In genomic region chr13:46531676-46532075, GRCm38 (mm10) we compare ENCODE assay signal across 21 mouse cellular contexts. TPM values are rescaled to one million over a fixed set of nuclear protein-coding genes. Genes with fewer than 3 reads are reported as not detected.
A peak's percentile ranks its signal among the peaks of the same experiment; 100 is the strongest.
DNase-seq lines count a peak whose midpoint lies in the region; TF ChIP-seq lines count a peak whose summit lies in the region.
"Had no signal": no experiment of that assay in that cellular context is flagged by ENCODE, and none has a peak within 500 bp of the region (broad histone marks: within the 10 kb centered on the region; RNA-seq: fewer than 3 reads in every experiment).

No protein-coding gene starts in this region.

- H3K27me3 ChIP-seq in heart, embryonic 10.5 days (ENCODE audit: insufficient read depth, poor library complexity, severe bottlenecking) = no peaks in the 10 kb centered on the region
- H3K27me3 ChIP-seq in small intestine, adult 2 months (ENCODE audit: control insufficient read depth, insufficient read depth, low read length) = no peaks in the 10 kb centered on the region

- no peak overlapping the region for H3K4me3 ChIP-seq in gastrocnemius, adult 2 months
- no peak overlapping the region for H3K4me3 ChIP-seq in heart, embryonic 10.5 days
- no peak overlapping the region for H3K4me3 ChIP-seq in small intestine, adult 2 months (ENCODE audit: low read depth, low read length)
- H3K4me3 ChIP-seq: embryonic facial prominence, embryonic 13.5 days; embryonic facial prominence, embryonic 15.5 days; erythroblast, embryonic 14.5 days; forebrain, embryonic 10.5 days; forebrain, embryonic 12.5 days had no signal

- H3K9me3 ChIP-seq in heart, embryonic 10.5 days = no peaks in the 10 kb centered on the region
- H3K9me3 ChIP-seq: embryonic facial prominence, embryonic 13.5 days; embryonic facial prominence, embryonic 15.5 days; forebrain, embryonic 10.5 days; forebrain, embryonic 12.5 days had no signal

- intact Hi-C loops in gastrocnemius, adult 2 months (cut with DNase I) = no loop called here

- TF ChIP-seq CTCF in gastrocnemius, adult 2 months (IDR thresholded peaks at IDR 0.05) = no peak
- no peak for TF ChIP-seq CTCF in small intestine, adult 2 months (IDR thresholded peaks at IDR 0.05; ENCODE audit: extremely low read depth, insufficient read length, insufficient replicate concordance, low read depth, low read length)

- no peak for DNase-seq in gastrocnemius, adult 2 months
- DNase-seq in gastrocnemius, adult 8-10 months (ENCODE audit: low spot score in 2 of 2) = no peak
- peak; percentile 64 for DNase-seq in heart, embryonic 10.5 days (ENCODE audit: low spot score)
- DNase-seq in heart, adult 9 months (ENCODE audit: low spot score in 2 of 2) = no peak
- no peak for DNase-seq in lung, postnatal 25 days (ENCODE audit: low spot score)
- DNase-seq: adrenal gland, adult 2 months; adrenal gland, postnatal 10 days; adrenal gland, postnatal 25 days; cerebellum, adult 11 months; cerebellum, adult 18-20 months; cerebellum, adult 8-10 months; cerebellum, adult 9-11 months; cerebellum, postnatal 14 days; cerebellum, postnatal 36 days; embryo, embryonic 11 days had no signal

- peak overlapping the region; percentile 89; the same call in 1 of the 2 replicates for H3K27ac ChIP-seq in gastrocnemius, adult 2 months
- H3K27ac ChIP-seq in heart, embryonic 10.5 days = 0 out of 2 replicates have a peak overlapping the region, but pooled peaks have one; percentile 17
- H3K27ac ChIP-seq in small intestine, adult 2 months (ENCODE audit: insufficient read depth, low read depth, low read length) = peak overlapping the region; percentile 47; the same call in 1 of the 2 replicates
- H3K27ac ChIP-seq: embryonic facial prominence, embryonic 13.5 days; embryonic facial prominence, embryonic 15.5 days; forebrain, embryonic 10.5 days; forebrain, embryonic 12.5 days had no signal

- H3K4me1 ChIP-seq in heart, embryonic 10.5 days = peaks cover 44% of the 10 kb centered on the region
- H3K4me1 ChIP-seq in small intestine, adult 2 months (ENCODE audit: control insufficient read depth, insufficient read depth, insufficient read length, low read length) = peaks cover 15% of the 10 kb centered on the region; the same call in 1 of the 2 replicates

- 85% methylated on average over 3 of the region's 3 CpGs for WGBS in heart, embryonic 10.5 days
- 41% methylated on average over 3 of the region's 3 CpGs for WGBS in small intestine, adult 2 months

- H3K36me3 ChIP-seq in heart, embryonic 10.5 days = peaks cover 15% of the 10 kb centered on the region
- no peaks in the 10 kb centered on the region for H3K36me3 ChIP-seq in small intestine, adult 2 months (ENCODE audit: control insufficient read depth, insufficient read depth, low read length)
- H3K36me3 ChIP-seq: embryonic facial prominence, embryonic 13.5 days; embryonic facial prominence, embryonic 15.5 days; forebrain, embryonic 10.5 days; forebrain, embryonic 12.5 days had no signal

- no peak for TF ChIP-seq POLR2A in small intestine, adult 2 months (IDR thresholded peaks at IDR 0.05; ENCODE audit: low read depth, low read length)

RNA-seq across cellular contexts. Expression of gene Cap2, which starts 30.0 kb away (rescaled TPM):
- 100 to 1,000 TPM; 270 TPM for total RNA-seq in gastrocnemius, adult 2 months (2021)
- total RNA-seq in gastrocnemius, adult 8-10 months (2022) = 100 to 1,000 TPM; 252 to 331 (median 305) TPM
- 101 and 175 TPM in 2 replicates for polyA plus RNA-seq in heart, embryonic 10.5 days (2016; fragmentation: Nextera tagmentation; extraction: Ambion mirVana)
- 6.2 and 8.8 TPM in 2 replicates for polyA plus RNA-seq in small intestine, adult 2 months (2012; rRNA removed)
- polyA plus RNA-seq: erythroblast, embryonic 14.5 days had no signal

Comparison
In these comparisons a context has a peak if more than half of its experiments do, and no peak if none do; other contexts are left out.
1. H3K27ac ChIP-seq: peak in every context shown above with its lines; median percentile 89 in gastrocnemius, adult 2 months; 47 in small intestine, adult 2 months; 17 in heart, embryonic 10.5 days.